Mouse (Mus musculus): Measurements from ENCODE around the gene Cdkn1b. TPM values are rescaled to one million over a fixed set of nuclear protein-coding genes. Genes with fewer than 3 reads are reported as not detected.

Cdkn1b gene
- polyA plus RNA-seq (2014; fragmentation: Illumina TruSeq; extraction: RNeasy Lipid Tissue Mini Kit (QIAGEN cat#74804); ENCODE audit: low read depth, low replicate concordance): 90.1 TPM

DNA sequence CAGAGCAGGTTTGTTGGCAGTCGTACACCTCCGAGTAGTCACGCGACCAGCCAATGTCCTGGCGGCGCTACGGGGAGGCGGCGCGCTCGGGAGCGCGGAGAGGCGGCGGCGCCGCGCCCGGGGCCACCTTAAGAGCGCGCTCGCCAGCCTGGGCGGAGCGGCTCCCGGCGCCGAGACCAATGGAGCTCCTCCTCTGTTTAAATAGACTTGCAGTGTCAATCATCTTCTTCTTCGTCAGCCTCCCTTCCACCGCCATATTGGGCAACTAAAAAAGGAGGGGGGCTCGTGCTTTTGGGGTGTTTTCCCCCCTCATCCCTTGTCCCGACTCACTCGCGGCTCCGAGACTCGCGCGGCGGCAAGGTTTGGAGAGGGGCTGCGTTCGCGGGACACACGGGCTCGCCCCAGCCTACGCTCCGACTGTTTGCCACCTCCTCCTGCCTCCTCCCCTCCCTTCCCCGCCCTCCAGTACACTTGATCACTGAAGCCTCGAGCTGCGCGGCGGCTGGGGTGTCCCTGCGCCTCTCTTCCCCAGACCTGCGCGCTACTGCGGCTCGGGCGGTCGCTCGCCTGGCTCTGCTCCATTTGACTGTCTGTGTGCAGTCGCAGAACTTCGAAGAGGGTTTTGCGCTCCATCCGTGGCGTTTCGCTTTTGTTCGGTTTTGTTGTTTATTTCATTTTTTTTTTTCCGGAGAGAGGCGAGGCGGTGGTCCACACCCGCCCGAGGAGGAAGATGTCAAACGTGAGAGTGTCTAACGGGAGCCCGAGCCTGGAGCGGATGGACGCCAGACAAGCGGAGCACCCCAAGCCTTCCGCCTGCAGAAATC lies at the start of gene Cdkn1b:
Gene Cdkn1b (plus strand): TSS at position 212 of the 824 bp plus-strand sequence.

DNA sequence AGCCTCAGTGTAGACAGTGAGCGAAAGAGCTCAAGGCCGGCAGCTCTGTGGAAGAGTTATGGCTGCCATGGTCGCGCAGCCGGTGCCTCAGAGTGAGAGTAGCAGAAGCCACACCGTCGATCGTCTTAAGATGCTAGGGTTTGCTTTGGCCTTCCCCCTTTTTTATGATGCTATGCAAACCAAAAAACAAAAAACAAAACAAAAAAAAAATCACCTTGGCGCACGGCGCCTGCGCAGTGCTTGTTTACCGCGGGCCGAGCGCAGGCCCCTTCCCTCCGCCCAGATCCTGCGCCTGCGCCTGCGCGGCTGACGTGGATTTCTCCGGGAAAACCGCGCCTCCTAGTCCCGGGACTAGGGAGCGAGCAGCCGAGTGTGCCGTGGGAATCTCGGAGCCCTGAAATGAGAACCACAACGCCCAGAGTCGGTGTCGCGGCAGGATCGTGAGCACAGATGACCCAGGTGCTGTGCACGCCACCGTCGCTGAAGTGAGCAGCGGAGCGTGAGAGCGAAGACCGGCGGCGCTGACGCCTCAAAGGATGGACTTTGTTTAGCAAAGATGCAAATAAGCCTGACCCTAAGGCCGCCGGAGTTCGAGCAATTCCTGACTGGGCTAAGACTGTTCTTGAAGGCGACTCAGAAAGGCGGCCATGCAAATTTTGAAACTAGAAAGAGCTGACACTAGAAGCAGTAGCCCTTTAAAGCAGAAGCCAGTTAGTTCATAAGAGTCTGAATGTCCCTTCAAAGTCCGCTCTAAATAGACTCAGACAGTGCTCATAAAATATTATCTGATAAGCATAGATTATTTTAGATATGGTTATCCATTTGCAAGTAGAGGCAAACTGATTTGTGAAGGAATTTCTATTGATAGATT lies 21.9 kb upstream of the Cdkn1b start, which contains the start of gene Gpr19:
Gene Gpr19 (minus strand): TSS at position 484 of the 871 bp plus-strand sequence.

Other genes with a start within 250 kb of the Cdkn1b start
- 47.3 TPM for gene Dusp16, start 127.8 kb upstream of the Cdkn1b start, polyA plus RNA-seq (2014; fragmentation: Illumina TruSeq; extraction: RNeasy Lipid Tissue Mini Kit (QIAGEN cat#74804); ENCODE audit: low read depth, low replicate concordance)
- 43.6 TPM for gene Crebl2, start 90.2 kb upstream of the Cdkn1b start, polyA plus RNA-seq (2014; fragmentation: Illumina TruSeq; extraction: RNeasy Lipid Tissue Mini Kit (QIAGEN cat#74804); ENCODE audit: low read depth, low replicate concordance)
- 1.8 TPM for gene Gpr19, start 21.8 kb upstream of the Cdkn1b start, polyA plus RNA-seq (2014; fragmentation: Illumina TruSeq; extraction: RNeasy Lipid Tissue Mini Kit (QIAGEN cat#74804); ENCODE audit: low read depth, low replicate concordance)
- gene Apold1, start 61.3 kb downstream of the Cdkn1b start, polyA plus RNA-seq (2014; fragmentation: Illumina TruSeq; extraction: RNeasy Lipid Tissue Mini Kit (QIAGEN cat#74804); ENCODE audit: low read depth, low replicate concordance): 2.2 TPM
- gene Ddx47, start 91.2 kb downstream of the Cdkn1b start, polyA plus RNA-seq (2014; fragmentation: Illumina TruSeq; extraction: RNeasy Lipid Tissue Mini Kit (QIAGEN cat#74804); ENCODE audit: low read depth, low replicate concordance): 133 TPM
- gene Gprc5a, start 145.2 kb downstream of the Cdkn1b start, polyA plus RNA-seq (2014; fragmentation: Illumina TruSeq; extraction: RNeasy Lipid Tissue Mini Kit (QIAGEN cat#74804); ENCODE audit: low read depth, low replicate concordance): 1.4 TPM
- not detected for gene Gprc5d, start 197.9 kb downstream of the Cdkn1b start, polyA plus RNA-seq (2014; fragmentation: Illumina TruSeq; extraction: RNeasy Lipid Tissue Mini Kit (QIAGEN cat#74804); ENCODE audit: low read depth, low replicate concordance)

All from kidney, adult 10 weeks (tissue).